26 mouse cellular contexts compared by ENCODE assay signal in the genomic region with DNA sequence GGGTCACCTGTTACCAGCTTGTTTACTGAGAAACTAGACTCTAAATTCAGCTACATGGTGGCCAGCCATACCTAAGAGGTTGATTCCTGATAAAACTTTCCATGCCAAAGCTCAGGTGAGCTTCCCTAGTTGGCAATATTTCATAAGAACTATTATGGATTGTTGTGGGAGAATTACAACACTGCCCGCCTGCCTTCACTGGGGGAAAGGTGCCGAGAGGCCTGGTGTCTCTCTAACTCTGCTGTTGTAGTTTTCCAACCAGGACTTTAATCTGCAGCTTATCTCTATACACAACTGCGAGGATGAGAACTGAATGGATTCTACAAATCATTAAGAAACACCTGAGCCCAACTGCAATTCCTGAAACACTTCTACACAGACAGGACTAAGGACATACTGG. TPM values are rescaled to one million over a fixed set of nuclear protein-coding genes. Genes with fewer than 3 reads are reported as not detected.
DNase-seq lines count a peak whose midpoint lies in the region; ATAC-seq and TF ChIP-seq lines count a peak whose summit lies in the region.
"Had no signal": no experiment of that assay in that cellular context is flagged by ENCODE, and none has a peak within 500 bp of the region (broad histone marks: within the 10 kb centered on the region; RNA-seq: fewer than 3 reads in every experiment).

No protein-coding gene starts in this region.

- peaks cover 65% of the 10 kb centered on the region for H3K4me1 ChIP-seq in bone marrow macrophage, adult 2 months (ENCODE audit: control insufficient read depth, insufficient read depth, low read length)
- H3K4me1 ChIP-seq in intestine, embryonic 16.5 days (ENCODE audit: control insufficient read depth, insufficient read depth, low read length), result peaks cover 4% of the 10 kb centered on the region; the same call in 1 of the 2 replicates
- peaks cover 7% of the 10 kb centered on the region; the same call in 1 of the 2 replicates for H3K4me1 ChIP-seq in small intestine, adult 2 months (ENCODE audit: control insufficient read depth, insufficient read depth, insufficient read length, low read length)
- H3K4me1 ChIP-seq: forebrain, embryonic 12.5 days; hindbrain, embryonic 12.5 days; limb, embryonic 13.5 days; neural tube, embryonic 12.5 days had no signal

- peak; percentile 71 for ATAC-seq in intestine, embryonic 16.5 days
- ATAC-seq: forebrain, postnatal 0 days; midbrain, embryonic 16.5 days had no signal

- no peaks in the 10 kb centered on the region for H3K27me3 ChIP-seq in intestine, embryonic 16.5 days (replicated peaks; ENCODE audit: control insufficient read depth, insufficient read depth, low read length)
- H3K27me3 ChIP-seq in small intestine, adult 2 months (ENCODE audit: control insufficient read depth, insufficient read depth, low read length), result no peaks in the 10 kb centered on the region
- H3K27me3 ChIP-seq: forebrain, embryonic 12.5 days; hindbrain, embryonic 12.5 days; limb, embryonic 13.5 days; neural tube, embryonic 12.5 days had no signal

- no peak overlapping the region for H3K4me3 ChIP-seq in bone marrow macrophage, adult 2 months (ENCODE audit: insufficient read depth, low read length)
- H3K4me3 ChIP-seq in intestine, embryonic 16.5 days (ENCODE audit: low read length), result no peak overlapping the region
- no peak overlapping the region for H3K4me3 ChIP-seq in small intestine, adult 2 months (ENCODE audit: low read depth, low read length)
- H3K4me3 ChIP-seq: erythroblast, embryonic 14.5 days; forebrain, embryonic 12.5 days; hindbrain, embryonic 12.5 days; limb, embryonic 13.5 days; neural tube, embryonic 12.5 days had no signal

- H3K9ac ChIP-seq in intestine, embryonic 16.5 days (ENCODE audit: low read depth, low read length), result no peak overlapping the region
- H3K9ac ChIP-seq: forebrain, embryonic 12.5 days; forebrain, postnatal 0 days; hindbrain, embryonic 12.5 days; limb, embryonic 13.5 days; neural tube, embryonic 12.5 days had no signal

- peak overlapping the region; percentile 33; the same call in 1 of the 2 replicates for H3K27ac ChIP-seq in bone marrow macrophage, adult 2 months (ENCODE audit: insufficient read depth, low read depth, low read length)
- H3K27ac ChIP-seq in intestine, embryonic 16.5 days (ENCODE audit: low read length), result peak overlapping the region; percentile 63
- 0 out of 2 replicates have a peak overlapping the region, but pooled peaks have one; percentile 15 for H3K27ac ChIP-seq in small intestine, adult 2 months (ENCODE audit: insufficient read depth, low read depth, low read length)
- H3K27ac ChIP-seq: forebrain, embryonic 12.5 days; hindbrain, embryonic 12.5 days; limb, embryonic 13.5 days; neural tube, embryonic 12.5 days had no signal

- WGBS in intestine, embryonic 16.5 days, result 68% methylated on average over 3 of the region's 3 CpGs
- 70% methylated on average over 3 of the region's 3 CpGs for WGBS in small intestine, adult 2 months

- DNase-seq in adipocyte (ENCODE audit: low spot score), result peak; percentile 73
- DNase-seq in kidney, adult 9 months, result no peak
- DNase-seq in embryo, embryonic 9.5 days (ENCODE audit: extremely low spot score), result no peak
- no peak for DNase-seq in neural tube, embryonic 10.5 days (ENCODE audit: extremely low spot score, low spot score)
- DNase-seq: adrenal gland, adult 2 months; adrenal gland, postnatal 36 days; B cell, adult 2 months; cerebellum, adult 11-12 months; cerebellum, adult 9-11 months; forebrain, postnatal 0 days; heart, postnatal 14 days; kidney, adult 18-20 months; kidney, postnatal 4 days; lung, adult 2 months; lung, postnatal 14 days; right cerebral cortex, postnatal 4 days had no signal

- no peak overlapping the region for H3K4me2 ChIP-seq in intestine, embryonic 16.5 days (ENCODE audit: low read depth, low read length)
- H3K4me2 ChIP-seq: forebrain, embryonic 12.5 days; hindbrain, embryonic 12.5 days; limb, embryonic 13.5 days; midbrain, embryonic 11.5 days; neural tube, embryonic 12.5 days had no signal

- H3K36me3 ChIP-seq in intestine, embryonic 16.5 days (ENCODE audit: control insufficient read depth, insufficient read depth, low read length), result peaks cover 4% of the 10 kb centered on the region; the same call in 1 of the 2 replicates
- peaks cover 40% of the 10 kb centered on the region for H3K36me3 ChIP-seq in small intestine, adult 2 months (ENCODE audit: control insufficient read depth, insufficient read depth, low read length)

- TF ChIP-seq CTCF in bone marrow macrophage, adult 2 months (IDR thresholded peaks at IDR 0.05; ENCODE audit: low read depth, low read length), result no peak
- no peak for TF ChIP-seq CTCF in small intestine, adult 2 months (IDR thresholded peaks at IDR 0.05; ENCODE audit: extremely low read depth, insufficient read length, insufficient replicate concordance, low read depth, low read length)

- TF ChIP-seq POLR2A in bone marrow macrophage, adult 2 months (IDR thresholded peaks at IDR 0.05; ENCODE audit: borderline replicate concordance, low read depth, low read length), result no peak
- no peak for TF ChIP-seq POLR2A in small intestine, adult 2 months (IDR thresholded peaks at IDR 0.05; ENCODE audit: low read depth, low read length)

- no peaks in the 10 kb centered on the region for H3K9me3 ChIP-seq in intestine, embryonic 16.5 days (ENCODE audit: control insufficient read depth, low read length)
- H3K9me3 ChIP-seq: forebrain, embryonic 12.5 days; hindbrain, embryonic 12.5 days; limb, embryonic 13.5 days; neural tube, embryonic 12.5 days had no signal

RNA-seq across cellular contexts. Expression of gene Slc23a2, which starts 52.2 kb away (rescaled TPM):
- polyA plus RNA-seq in bone marrow macrophage, adult 2 months (2012; ENCODE audit: insufficient read depth, insufficient read length, missing spikeins), result 47.7 and 53.5 TPM in 2 replicates
- 12.0 and 13.5 TPM in 2 replicates for polyA plus RNA-seq in intestine, embryonic 16.5 days (2015; fragmentation: Nextera tagmentation; extraction: Ambion mirVana)
- polyA plus RNA-seq in small intestine, adult 2 months (2012; rRNA removed), result 16.9 and 18.5 TPM in 2 replicates
- polyA plus RNA-seq: erythroblast, embryonic 14.5 days had no signal
